Mouse (Mus musculus): ENCODE results near the gene Gm7682.
"Not testable (repeated sequence)": the region's sequence is repeated elsewhere in the genome, so short reads cannot be mapped to it uniquely, and the experiment has no call there.

The Gm7682 gene

DNA sequence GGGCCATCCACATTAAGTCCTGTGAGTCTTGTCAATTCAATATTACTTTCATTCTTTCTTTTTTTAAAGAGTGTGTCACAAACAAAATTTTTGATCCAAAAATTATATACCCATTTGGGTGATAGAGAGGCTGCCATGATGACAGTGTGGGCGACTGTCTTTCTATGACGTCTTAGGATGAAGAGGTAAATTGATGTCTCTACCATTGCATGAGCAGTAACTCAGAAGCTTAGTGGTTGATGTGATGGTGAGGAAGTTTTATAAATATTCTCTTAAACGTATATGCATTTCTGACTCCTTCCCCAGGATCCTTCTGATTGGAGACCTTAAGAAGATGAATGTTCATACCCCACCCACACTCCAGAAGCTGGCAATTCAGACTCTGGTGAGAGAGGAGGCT is at the start of gene Gm7682:
Gene Gm7682 (plus strand): TSS at position 301 of the 400 bp plus-strand sequence.
- H3K4me1 ChIP-seq (replicated peaks; ENCODE audit: low read depth, low read length); H3K4me3 ChIP-seq (replicated peaks; ENCODE audit: low read length); H3K36me3 ChIP-seq (ENCODE audit: insufficient read depth, low read length); H3K27me3 ChIP-seq (ENCODE audit: insufficient read depth, low read length); H3K9me3 ChIP-seq (ENCODE audit: low read length): not testable (repeated sequence)

Data from E14TG2a.4 (cell line).